Mouse (Mus musculus) olfactory bulb, adult 2 months (tissue): ENCODE measurements at regions not wholly inside any gene's neighbourhood (a gene's known extent, or its start where the extent isn't known, plus 50 kb on each side); places are given as distances from the start of the nearest gene placed in this dataset.
A peak's percentile ranks its signal among the peaks of the same experiment; 100 is the strongest.

ENCODE experiments used
- H3K27ac ChIP-seq: fragments of 200-500 bp; 2 replicates; pipeline ENCODE4 v1.5.1; 2012; ENCODE audit warnings: low read depth, low read length; ENCODE audit not compliant: insufficient read depth
- H3K4me1 ChIP-seq: fragments of 200-500 bp; 2 replicates; pipeline ENCODE4 v1.6.1; 2012; ENCODE audit warnings: low read length; ENCODE audit not compliant: control insufficient read depth, insufficient read depth
- H3K4me3 ChIP-seq: fragments of 200-500 bp; 2 replicates; pipeline ENCODE4 v1.5.1; 2012; ENCODE audit warnings: mild to moderate bottlenecking, low read depth, low read length, moderate library complexity; ENCODE audit not compliant: insufficient read depth
- CTCF ChIP-seq: fragments of 200-500 bp; IDR thresholded peaks from 2 replicates; pipeline ENCODE4 v1.5.1; 2012; ENCODE audit warnings: low read depth, mild to moderate bottlenecking, low read length, moderate library complexity; ENCODE audit not compliant: insufficient read depth
- POLR2A ChIP-seq: fragments of 200-500 bp; IDR thresholded peaks from 2 replicates; pipeline ENCODE4 v1.6.1; 2012; ENCODE audit warnings: mild to moderate bottlenecking, low read depth, low read length, moderate library complexity; ENCODE audit not compliant: insufficient read depth
- WGBS: fragments of 180-500 bp; shearing (Covaris S2); methylation state at CpG from one replicate; pipeline ENCODE4 v1.1.7; 2018; 5-methylcytosine and 5-hydroxymethylcytosine counted together

DNA sequence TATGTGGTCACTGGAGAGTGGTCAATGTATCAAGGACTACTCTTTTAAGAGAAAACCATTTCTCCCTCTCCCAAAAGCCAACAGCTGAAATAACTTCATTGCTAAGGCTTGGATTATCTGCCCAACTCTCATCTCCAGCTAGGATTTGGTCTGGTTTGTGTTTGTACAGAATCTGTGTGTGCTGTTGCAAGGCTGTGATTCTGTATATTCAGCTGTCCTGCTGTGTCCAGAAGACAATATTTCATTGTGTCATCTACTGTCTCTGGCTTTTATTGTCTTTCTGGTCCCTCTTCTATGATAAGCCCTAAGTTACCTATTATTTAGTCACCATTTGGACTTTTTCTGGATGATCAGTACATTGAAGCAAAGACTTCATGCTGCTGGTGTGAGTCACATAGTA is 110.9 kb downstream of the Cenpc1 start:
- Histone ChIP-seq H3K4me1 (no peaks in the 10 kb centered on the region), H3K27ac (no peak overlapping the region), H3K4me3 (no peak overlapping the region)
- no peak for TF ChIP-seq POLR2A
- no peak for TF ChIP-seq CTCF

DNA sequence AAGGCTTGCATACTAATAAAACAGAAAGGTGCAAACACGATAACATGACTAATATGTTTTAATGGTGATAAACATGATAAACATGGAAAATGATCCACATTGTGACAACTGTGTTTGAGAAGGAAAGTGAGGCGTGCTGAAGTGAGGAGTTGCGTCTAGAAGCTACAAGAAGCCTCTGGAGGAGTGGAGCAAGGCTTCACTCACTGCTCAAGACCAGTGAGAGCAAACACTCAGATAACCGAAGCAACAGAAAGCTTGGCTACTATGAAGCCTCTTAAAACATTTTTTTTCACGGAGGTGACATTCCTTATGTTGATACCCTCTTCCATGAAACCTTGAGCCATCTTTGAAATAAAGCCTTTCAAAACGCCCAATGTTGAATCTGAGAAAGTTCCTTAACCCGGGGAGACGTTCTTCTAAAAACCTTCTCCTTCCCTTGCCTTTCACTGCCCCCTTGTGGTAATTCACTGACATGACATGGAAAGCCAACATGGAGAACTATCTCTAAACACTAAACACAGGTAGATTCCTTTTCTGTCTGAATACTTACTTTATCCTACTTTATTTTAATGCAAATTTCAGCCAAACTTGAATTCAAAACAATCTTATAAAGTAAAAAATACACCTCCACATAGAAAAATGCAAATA is 128.6 kb downstream of the Cenpc1 start:
- TF ChIP-seq CTCF (no peak), POLR2A (no peak)
- Histone ChIP-seq H3K27ac (no peak overlapping the region), H3K4me1 (no peaks in the 10 kb centered on the region), H3K4me3 (no peak overlapping the region)
- 22% methylated on average over 8 of the region's 8 CpGs for WGBS

DNA sequence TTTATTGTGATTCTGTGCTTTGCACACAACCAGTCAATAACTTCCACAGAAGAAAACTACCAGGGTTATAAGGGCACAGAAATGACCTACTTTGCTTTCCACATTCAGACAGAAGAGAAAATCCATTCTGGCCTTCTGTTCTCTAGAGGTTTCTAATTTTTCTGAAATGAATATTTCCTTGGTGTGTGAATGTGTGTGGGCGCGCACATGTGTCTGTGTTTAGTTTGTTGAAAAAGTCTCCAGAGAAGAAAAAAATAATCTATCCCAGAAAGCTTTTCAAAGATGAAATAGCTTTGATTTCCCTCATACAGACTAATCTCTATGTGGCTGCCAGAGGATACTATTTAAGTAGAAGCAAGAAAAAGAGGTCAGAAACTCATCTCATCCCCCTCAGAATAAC is 147.1 kb downstream of the Cenpc1 start:
- no peak for TF ChIP-seq CTCF
- no peak for TF ChIP-seq POLR2A
- no peak overlapping the region for H3K4me3 ChIP-seq
- WGBS = 94% methylated on average over 2 of the region's 2 CpGs
- H3K27ac ChIP-seq = no peak overlapping the region
- no peaks in the 10 kb centered on the region for H3K4me1 ChIP-seq

DNA sequence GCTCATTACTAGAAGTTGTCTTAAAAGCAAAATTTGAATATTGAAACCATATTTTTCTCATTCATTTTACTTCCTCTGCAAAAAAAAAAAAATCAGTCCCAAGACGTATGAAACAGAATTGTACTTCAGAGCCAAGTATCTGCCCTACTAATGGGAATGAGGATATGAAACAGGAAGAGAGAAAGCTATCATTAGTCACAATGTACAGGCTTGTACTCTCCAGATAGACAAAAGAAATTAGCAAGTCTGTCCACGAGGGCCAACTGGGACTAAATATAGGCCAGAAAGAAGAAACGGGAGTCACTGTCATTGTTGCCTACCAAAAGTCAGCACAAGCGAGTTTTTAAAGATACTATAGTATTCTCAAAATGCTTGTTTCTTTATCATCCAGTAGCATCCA is 150.4 kb downstream of the Cenpc1 start:
- no peaks in the 10 kb centered on the region for H3K4me1 ChIP-seq
- H3K4me3 ChIP-seq = no peak overlapping the region
- TF ChIP-seq CTCF (no peak), POLR2A (no peak)
- no peak overlapping the region for H3K27ac ChIP-seq
- WGBS = 39% methylated on average over 4 of the region's 4 CpGs

DNA sequence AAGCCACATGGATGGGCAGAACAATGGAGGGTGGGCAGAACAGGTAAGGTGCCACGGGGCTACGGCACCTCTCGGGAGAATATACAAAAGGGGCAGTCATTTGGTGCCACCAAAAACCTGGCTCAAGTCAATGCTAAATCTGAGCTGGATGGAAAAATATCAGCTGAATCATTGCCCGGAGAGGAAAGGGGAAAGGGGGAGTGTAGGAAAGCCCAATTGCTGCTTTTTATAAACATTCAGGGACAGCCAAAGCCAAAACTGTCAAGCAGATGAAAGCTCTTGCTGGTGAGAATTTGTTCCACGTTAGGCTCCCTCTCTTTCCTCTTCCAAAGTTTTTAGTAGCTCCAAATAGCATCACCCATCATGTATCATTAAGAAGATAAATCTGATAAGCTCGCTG is 168.9 kb downstream of the Cenpc1 start:
- Histone ChIP-seq H3K27ac (no peak overlapping the region), H3K4me3 (no peak overlapping the region), H3K4me1 (peaks cover 2% of the 10 kb centered on the region; the same call in 1 of the 2 replicates)
- WGBS = 35% methylated on average over 6 of the region's 6 CpGs
- no peak for TF ChIP-seq POLR2A
- no peak for TF ChIP-seq CTCF

DNA sequence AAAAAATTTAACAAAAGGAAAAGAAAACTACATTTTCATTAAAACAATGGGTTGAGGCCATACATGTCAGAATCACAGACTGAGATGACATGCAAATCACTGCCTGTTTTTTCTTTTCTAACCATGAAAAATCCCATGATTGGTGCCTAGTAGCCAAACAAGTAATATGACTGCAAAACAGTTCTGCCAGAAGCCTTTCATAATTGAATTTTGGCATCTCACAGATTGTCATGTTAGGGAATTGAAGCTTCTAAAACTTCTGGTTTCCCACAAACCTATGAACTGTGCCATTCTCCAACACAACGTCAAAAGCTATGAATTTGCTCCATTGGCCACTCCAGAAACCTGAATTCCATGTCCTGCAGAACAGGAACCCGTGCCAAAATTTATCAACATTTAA is 169.6 kb downstream of the Cenpc1 start:
- no peak for TF ChIP-seq POLR2A
- no peak for TF ChIP-seq CTCF
- 64% methylated on average over 2 of the region's 2 CpGs for WGBS

DNA sequence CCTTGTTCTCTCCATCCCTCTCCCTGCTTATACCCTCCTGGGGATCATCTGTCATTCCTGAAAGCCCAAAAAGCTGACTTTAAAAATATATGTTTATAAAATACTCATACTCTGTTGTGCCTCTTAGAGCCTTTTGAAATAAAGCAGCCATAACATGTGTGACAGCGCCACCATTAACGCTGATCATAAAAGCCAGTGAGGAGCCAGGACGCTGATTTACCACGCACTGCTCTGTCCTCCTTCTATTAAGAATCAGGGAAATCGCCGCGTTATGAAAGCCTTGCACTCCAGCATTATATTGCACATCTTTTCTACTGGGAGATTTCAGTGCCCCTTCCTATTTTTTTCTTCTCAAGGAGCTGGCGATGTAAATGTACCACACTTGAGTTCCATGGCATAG is 195.1 kb downstream of the Cenpc1 start:
- H3K27ac ChIP-seq = no peak overlapping the region
- TF ChIP-seq POLR2A = no peak
- TF ChIP-seq CTCF = no peak
- no peaks in the 10 kb centered on the region for H3K4me1 ChIP-seq
- 77% methylated on average over 8 of the region's 8 CpGs for WGBS
- H3K4me3 ChIP-seq = no peak overlapping the region

More for the DNA sequence above, 169.6 kb downstream of the Cenpc1 start:
- Histone ChIP-seq H3K4me1 (peaks cover 2% of the 10 kb centered on the region; the same call in 1 of the 2 replicates), H3K4me3 (no peak overlapping the region), H3K27ac (no peak overlapping the region)

DNA sequence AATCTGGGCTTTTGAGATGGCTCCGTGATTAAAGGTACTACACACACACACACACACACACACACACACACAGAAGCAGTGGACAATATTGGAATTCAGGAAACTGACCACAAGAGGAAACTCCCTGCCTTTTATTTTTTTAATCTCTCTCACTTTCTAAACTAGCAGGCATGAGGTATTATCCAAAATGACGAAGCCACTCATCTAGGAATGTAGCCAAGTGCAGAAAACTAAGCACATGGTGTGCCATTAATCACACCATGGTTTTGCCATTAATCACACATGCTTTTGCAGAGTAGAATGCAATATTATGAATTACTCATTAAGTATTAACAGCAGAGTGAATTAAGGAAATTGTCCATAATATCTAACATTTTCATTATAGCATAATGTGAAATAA is 232.8 kb downstream of the Cenpc1 start:
- Histone ChIP-seq H3K4me3 (no peak overlapping the region), H3K27ac (no peak overlapping the region), H3K4me1 (no peaks in the 10 kb centered on the region)
- TF ChIP-seq CTCF (no peak), POLR2A (no peak)
- 68% methylated on average over 2 of the region's 2 CpGs for WGBS

DNA sequence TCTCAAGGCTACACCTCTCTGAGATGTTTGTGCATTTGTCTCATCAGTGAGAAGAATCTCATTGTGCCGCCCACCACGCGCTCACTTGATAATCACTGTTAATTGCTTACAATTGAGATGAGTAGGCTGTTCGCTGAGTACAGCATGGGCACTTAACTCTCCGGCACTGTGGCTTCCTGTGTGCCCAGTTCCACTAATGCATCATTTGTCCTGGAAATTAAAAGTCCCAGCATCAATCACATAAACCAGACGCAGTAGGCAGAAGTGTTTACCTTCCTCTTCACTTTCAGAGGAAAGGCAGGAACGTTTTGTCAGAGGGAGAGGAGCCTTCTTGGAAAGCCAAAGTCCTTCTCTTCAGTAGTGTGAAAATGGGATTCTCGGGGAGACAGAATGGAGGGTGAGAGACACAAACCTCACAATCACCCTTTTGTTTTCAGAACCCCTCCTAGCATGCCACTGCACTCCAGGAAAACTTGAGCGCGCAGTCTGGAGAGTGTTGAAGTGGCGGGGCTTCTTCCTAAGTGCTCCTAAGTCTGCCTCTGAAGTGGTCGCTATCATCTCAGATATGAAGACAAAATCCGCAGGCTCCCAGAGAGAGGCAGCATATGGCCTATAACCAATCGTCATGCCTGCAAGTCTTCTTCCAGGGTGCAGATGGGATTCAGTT is 269.7 kb downstream of the Cenpc1 start:
- Histone ChIP-seq H3K27ac (0 out of 2 replicates have a peak overlapping the region, but pooled peaks have one; percentile 10), H3K4me1 (no peaks in the 10 kb centered on the region), H3K4me3 (no peak overlapping the region)
- 50% methylated on average over 14 of the region's 14 CpGs for WGBS
- TF ChIP-seq POLR2A (no peak), CTCF (no peak)

DNA sequence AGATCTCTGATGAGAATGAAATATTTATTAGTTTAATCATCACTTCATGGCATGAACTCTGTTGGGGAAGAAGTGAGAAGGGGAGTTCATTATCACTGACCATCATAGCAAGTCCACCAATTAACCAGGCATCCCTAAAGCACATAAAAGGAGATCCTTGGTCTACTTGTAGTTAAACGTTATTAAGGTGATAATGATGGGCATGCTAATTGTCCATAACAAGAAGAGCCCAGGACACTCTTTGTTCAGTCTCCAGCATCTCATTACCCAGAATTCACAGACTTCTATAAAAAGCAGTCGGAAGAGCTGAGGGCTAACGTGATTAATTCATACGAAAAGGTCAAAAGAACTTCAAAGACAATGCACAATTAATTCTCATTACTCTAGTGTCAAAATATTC is 272.2 kb downstream of the Cenpc1 start:
- TF ChIP-seq POLR2A (no peak), CTCF (no peak)
- H3K27ac ChIP-seq = no peak overlapping the region
- no peak overlapping the region for H3K4me3 ChIP-seq
- no peaks in the 10 kb centered on the region for H3K4me1 ChIP-seq
- WGBS = 75% methylated on average over 4 of the region's 4 CpGs
